28 mouse cellular contexts compared by ENCODE assay signal in genomic region chr2:114051111-114051870, GRCm38 (mm10). TPM values are rescaled to one million over a fixed set of nuclear protein-coding genes. Genes with fewer than 3 reads are reported as not detected.
DNase-seq lines count a peak whose midpoint lies in the region; ATAC-seq and TF ChIP-seq lines count a peak whose summit lies in the region.
"Had no signal": no experiment of that assay in that cellular context is flagged by ENCODE, and none has a peak within 500 bp of the region (broad histone marks: within the 10 kb centered on the region; RNA-seq: fewer than 3 reads in every experiment).

No protein-coding gene starts in this region.

- no peaks in the 10 kb centered on the region for H3K4me1 ChIP-seq in lung, embryonic 14.5 days (ENCODE audit: insufficient read depth)
- no peaks in the 10 kb centered on the region for H3K4me1 ChIP-seq in lung, adult 2 months (ENCODE audit: control insufficient read depth, insufficient read depth, low read length)
- H3K4me1 ChIP-seq in heart, embryonic 15.5 days (replicated peaks): no peaks in the 10 kb centered on the region; the same call in 1 of the 2 replicates
- no peaks in the 10 kb centered on the region for H3K4me1 ChIP-seq in stomach, postnatal 0 days (replicated peaks; ENCODE audit: control insufficient read depth, insufficient read depth)
- H3K4me1 ChIP-seq: midbrain, embryonic 12.5 days had no signal

- no peaks in the 10 kb centered on the region for H3K27me3 ChIP-seq in lung, embryonic 14.5 days (ENCODE audit: insufficient read depth, low read length)
- H3K27me3 ChIP-seq in heart, embryonic 15.5 days: no peaks in the 10 kb centered on the region
- H3K27me3 ChIP-seq in stomach, postnatal 0 days (ENCODE audit: control insufficient read depth, insufficient read depth, low read length): no peaks in the 10 kb centered on the region
- H3K27me3 ChIP-seq: intestine, embryonic 15.5 days; midbrain, embryonic 12.5 days had no signal

- H3K9ac ChIP-seq in lung, embryonic 14.5 days: no peak overlapping the region; the same call in 1 of the 2 replicates
- H3K9ac ChIP-seq in heart, embryonic 15.5 days: peak overlapping the region; percentile 66
- H3K9ac ChIP-seq in stomach, postnatal 0 days (ENCODE audit: low read length): no peak overlapping the region
- H3K9ac ChIP-seq: intestine, embryonic 15.5 days; midbrain, embryonic 12.5 days had no signal

- H3K27ac ChIP-seq in lung, embryonic 14.5 days (ENCODE audit: low read depth): peak overlapping the region; percentile 56; the same call in 1 of the 2 replicates
- H3K27ac ChIP-seq in heart, embryonic 15.5 days: peak overlapping the region; percentile 98
- no peak overlapping the region for H3K27ac ChIP-seq in stomach, postnatal 0 days (replicated peaks)
- H3K27ac ChIP-seq: forebrain, embryonic 10.5 days; intestine, embryonic 15.5 days; midbrain, embryonic 12.5 days had no signal

- no peak for ATAC-seq in lung, embryonic 14.5 days (ENCODE audit: insufficient read depth)
- ATAC-seq in heart, embryonic 15.5 days (replicated peaks; ENCODE audit: insufficient number of reproducible peaks, insufficient read depth, low FRiP score, low read depth): no peak
- ATAC-seq in stomach, postnatal 0 days (ENCODE audit: low FRiP score, low TSS enrichment): no peak
- ATAC-seq: forebrain, embryonic 16.5 days; hindbrain, embryonic 16.5 days; intestine, embryonic 15.5 days had no signal

- 82% methylated on average over 7 of the region's 7 CpGs for WGBS in lung, embryonic 14.5 days
- 80% methylated on average over 7 of the region's 7 CpGs for WGBS in lung, adult 2 months
- WGBS in heart, embryonic 15.5 days: 49% methylated on average over 7 of the region's 7 CpGs
- 74% methylated on average over 7 of the region's 7 CpGs for WGBS in stomach, postnatal 0 days

- H3K9me3 ChIP-seq in lung, embryonic 14.5 days (ENCODE audit: low read depth, low read length): no peaks in the 10 kb centered on the region
- no peaks in the 10 kb centered on the region for H3K9me3 ChIP-seq in heart, embryonic 15.5 days (replicated peaks)
- no peaks in the 10 kb centered on the region for H3K9me3 ChIP-seq in stomach, postnatal 0 days (ENCODE audit: control insufficient read depth, low read length)
- H3K9me3 ChIP-seq: forebrain, embryonic 10.5 days; intestine, embryonic 15.5 days; midbrain, embryonic 12.5 days had no signal

- no peak for TF ChIP-seq CTCF in lung, embryonic 14.5 days (IDR thresholded peaks at IDR 0.05; ENCODE audit: low read depth)
- no peak for TF ChIP-seq CTCF in lung, adult 2 months (IDR thresholded peaks at IDR 0.05; ENCODE audit: insufficient read depth, low read length)
- TF ChIP-seq CTCF in stomach, postnatal 0 days (IDR thresholded peaks at IDR 0.05; ENCODE audit: low read depth): no peak

- DNase-seq in heart, adult 11 months: peak; percentile 92
- no peak for DNase-seq in heart, postnatal 36 days
- DNase-seq in lung, embryonic 14.5 days: no peak
- no peak for DNase-seq in lung, adult 2 months
- no peak for DNase-seq in stomach, postnatal 0 days (ENCODE audit: low spot score)
- no peak for DNase-seq in cerebellum, adult 18-20 months
- DNase-seq: adrenal gland, postnatal 25 days; cerebellum, adult 9-10 months; kidney, adult 8-10 months; kidney, postnatal 14 days; left cerebral cortex, postnatal 4 days; lung, adult 18-20 months had no signal

- TF ChIP-seq EP300 in stomach, postnatal 0 days (optimal IDR thresholded peaks at IDR 0.05): no peak

- no peak for TF ChIP-seq POLR2A in lung, adult 2 months (IDR thresholded peaks at IDR 0.05; ENCODE audit: borderline replicate concordance, extremely low read depth, low read depth, low read length)

- peak overlapping the region; percentile 12; the same call in 1 of the 2 replicates for H3K4me2 ChIP-seq in lung, embryonic 14.5 days
- peak overlapping the region; percentile 59 for H3K4me2 ChIP-seq in heart, embryonic 15.5 days
- no peak overlapping the region for H3K4me2 ChIP-seq in stomach, postnatal 0 days (replicated peaks; ENCODE audit: low read depth)
- H3K4me2 ChIP-seq: intestine, embryonic 15.5 days; liver, embryonic 11.5 days; midbrain, embryonic 12.5 days had no signal

- peak overlapping the region; percentile 14; the same call in 1 of the 2 replicates for H3K4me3 ChIP-seq in lung, embryonic 14.5 days (ENCODE audit: low read depth, low read length)
- no peak overlapping the region for H3K4me3 ChIP-seq in lung, adult 2 months (replicated peaks; ENCODE audit: extremely low read depth, low read depth, low read length)
- H3K4me3 ChIP-seq in heart, embryonic 15.5 days: peak overlapping the region; percentile 59
- H3K4me3 ChIP-seq in stomach, postnatal 0 days (ENCODE audit: low read depth, low read length): no peak overlapping the region
- H3K4me3 ChIP-seq: forebrain, embryonic 10.5 days; intestine, embryonic 15.5 days; midbrain, embryonic 12.5 days had no signal

- intact Hi-C loops in heart, postnatal 36 days (cut with DNase I): no loop called here

- no peaks in the 10 kb centered on the region for H3K36me3 ChIP-seq in lung, embryonic 14.5 days (ENCODE audit: insufficient read depth)
- H3K36me3 ChIP-seq in heart, embryonic 15.5 days: no peaks in the 10 kb centered on the region; the same call in 1 of the 2 replicates
- H3K36me3 ChIP-seq in stomach, postnatal 0 days (ENCODE audit: control insufficient read depth, insufficient read depth, low read length): no peaks in the 10 kb centered on the region
- H3K36me3 ChIP-seq: forebrain, embryonic 10.5 days; intestine, embryonic 15.5 days; midbrain, embryonic 12.5 days had no signal

RNA-seq across cellular contexts. Expression of gene Actc1, which starts 2.1 kb away (rescaled TPM):
- over 10,000 TPM; 11,974 to 14,041 TPM for total RNA-seq in heart, postnatal 36 days (2021)
- polyA plus RNA-seq in lung, embryonic 14.5 days (2014; fragmentation: Nextera tagmentation; extraction: Ambion mirVana): 106 and 243 TPM in 2 replicates
- polyA plus RNA-seq in lung, adult 2 months (2012; rRNA removed): 400 and 721 TPM in 2 replicates
- 11,796 and 13,111 TPM in 2 replicates for polyA plus RNA-seq in heart, embryonic 15.5 days (2015; fragmentation: Nextera tagmentation; extraction: Ambion mirVana)
- polyA plus RNA-seq in stomach, postnatal 0 days (2015; fragmentation: Nextera tagmentation; extraction: Ambion mirVana): 28.4 and 31.0 TPM in 2 replicates
- total RNA-seq: adrenal gland, postnatal 25 days; hematopoietic stem cell, adult 5-6 weeks; layer of hippocampus, adult 18-20 months; layer of hippocampus, postnatal 14 days; left cerebral cortex, postnatal 4 days; megakaryocyte, adult 5-6 weeks; MEL; neutrophil, adult 5-6 weeks had no signal

RNA-seq across cellular contexts. Expression of gene Gjd2, which starts 37.9 kb away (rescaled TPM):
- not detected for total RNA-seq in heart, postnatal 36 days (2021)
- polyA plus RNA-seq in lung, embryonic 14.5 days (2014; fragmentation: Nextera tagmentation; extraction: Ambion mirVana): not detected in 2 replicates
- 0.04 TPM in 1 of 2 replicates, not detected in the other for polyA plus RNA-seq in lung, adult 2 months (2012; rRNA removed)
- polyA plus RNA-seq in heart, embryonic 15.5 days (2015; fragmentation: Nextera tagmentation; extraction: Ambion mirVana): 0.06 and 0.51 TPM in 2 replicates
- polyA plus RNA-seq in stomach, postnatal 0 days (2015; fragmentation: Nextera tagmentation; extraction: Ambion mirVana): 0.21 and 0.41 TPM in 2 replicates
- total RNA-seq: hematopoietic stem cell, adult 5-6 weeks; megakaryocyte, adult 5-6 weeks; MEL; neutrophil, adult 5-6 weeks had no signal
- polyA plus RNA-seq: C2C12; liver, embryonic 11.5 days; small intestine, adult 2 months; thymus, postnatal 0 days had no signal

Comparison
In these comparisons a context has a peak if more than half of its experiments do, and no peak if none do; other contexts are left out.
1. H3K4me3 ChIP-seq: peak in lung, embryonic 14.5 days (single experiment) and heart, embryonic 15.5 days (single experiment); none in lung, adult 2 months (single experiment) and stomach, postnatal 0 days (single experiment).
2. RNA of gene Actc1, which starts 2.1 kb away (polyA plus RNA-seq): 11,796 to 13,111 TPM in heart, embryonic 15.5 days; 400 to 721 TPM in lung, adult 2 months, 106 to 243 TPM in lung, embryonic 14.5 days and 28.4 to 31.0 TPM in stomach, postnatal 0 days; every median in the first group is over 10 times any median in the second.